Mouse (Mus musculus) intestine, embryonic 14.5 days (tissue): ENCODE results near the gene Cnnm2. TPM values are rescaled to one million over a fixed set of nuclear protein-coding genes. Genes with fewer than 3 reads are reported as not detected.

Experiments
- ATAC-seq: fragments of 200-750 bp; cut with Nextera tagmentation; replicated peaks from 2 replicates; pipeline ENCODE4 v1.8.0; 2017; ENCODE audit warnings: low read depth, moderate number of reproducible peaks, moderate TSS enrichment, moderate library complexity; ENCODE audit not compliant: low FRiP score, low TSS enrichment
- DNase-seq: peaks from one replicate; pipeline ENCODE4 v3.0.0-alpha.2; 2018; ENCODE audit warnings: low spot score
- H3K27ac ChIP-seq: fragments of 300-500 bp; sonication (generic); 2 replicates; pipeline ENCODE4 v1.5.1; 2014; ENCODE audit warnings: low read depth, mild to moderate bottlenecking, control low read depth
- H3K27me3 ChIP-seq: fragments of 300-500 bp; sonication (generic); replicated peaks from 2 replicates; pipeline ENCODE4 v1.6.1; 2014; ENCODE audit warnings: low read length, control low read depth; ENCODE audit not compliant: control insufficient read depth, insufficient read depth
- H3K36me3 ChIP-seq: fragments of 300-500 bp; sonication (generic); 2 replicates; pipeline ENCODE4 v1.6.1; 2014; ENCODE audit warnings: low read length, control low read depth; ENCODE audit not compliant: control insufficient read depth, insufficient read depth
- H3K4me1 ChIP-seq: fragments of 300-500 bp; sonication (generic); replicated peaks from 2 replicates; pipeline ENCODE4 v1.6.1; 2014; ENCODE audit warnings: low read length, control low read depth, mixed read lengths; ENCODE audit not compliant: control insufficient read depth, insufficient read depth
- H3K4me2 ChIP-seq: fragments of 300-500 bp; sonication (generic); 2 replicates; pipeline ENCODE4 v1.6.1; 2014; ENCODE audit warnings: low read length
- H3K4me3 ChIP-seq: fragments of 300-500 bp; sonication (generic); 2 replicates; pipeline ENCODE4 v1.5.1; 2014; ENCODE audit warnings: low read depth, low read length, control low read depth, mixed read lengths
- H3K9ac ChIP-seq: fragments of 300-500 bp; sonication (generic); 2 replicates; pipeline ENCODE4 v1.6.1; 2014; ENCODE audit warnings: mild to moderate bottlenecking, low read length
- H3K9me3 ChIP-seq: fragments of 300-500 bp; sonication (generic); 2 replicates; pipeline ENCODE4 v1.6.1; 2016; ENCODE audit warnings: low read length, control low read depth; ENCODE audit not compliant: control insufficient read depth
- WGBS: fragments of 180-500 bp; shearing (Covaris S2); extraction: QIAGEN DNeasy Blood & Tissue Kit; methylation state at CpG from one replicate; pipeline ENCODE4 v1.1.7; 2014; 5-methylcytosine and 5-hydroxymethylcytosine counted together
- polyA plus RNA-seq: library from polyadenylated mRNA; unstranded; fragments of >200 nt; fragmentation: Nextera tagmentation; extraction: Ambion mirVana; gene quantifications from 2 replicates; pipeline ENCODE4 v1.2.1, GENCODE M21; 2014

The Cnnm2 gene
- polyA plus RNA-seq, 1 experiment from 2014 or later: 2.2 TPM

GRCm38 (mm10) chr19:46905383-46905782 lies 144.0 kb downstream of the Cnnm2 start:
- H3K4me3 ChIP-seq: no peak overlapping the region
- H3K4me2 ChIP-seq: no peak overlapping the region
- DNase-seq: no peak
- H3K9me3 ChIP-seq: no peaks in the 10 kb centered on the region
- H3K4me1 ChIP-seq: no peaks in the 10 kb centered on the region
- H3K36me3 ChIP-seq: no peaks in the 10 kb centered on the region
- H3K27ac ChIP-seq: no peak overlapping the region
- H3K9ac ChIP-seq: no peak overlapping the region
- no peaks in the 10 kb centered on the region for H3K27me3 ChIP-seq
- no peak for ATAC-seq

- WGBS: 81% methylated on average over 4 of the region's 4 CpGs
- ATAC-seq (no peak), DNase-seq (no peak)
- Histone ChIP-seq H3K27me3 (no peaks in the 10 kb centered on the region), H3K9me3 (no peaks in the 10 kb centered on the region), H3K4me2 (no peak overlapping the region), H3K36me3 (no peaks in the 10 kb centered on the region), H3K4me3 (no peak overlapping the region), H3K4me1 (no peaks in the 10 kb centered on the region), H3K9ac (no peak overlapping the region), H3K27ac (no peak overlapping the region)
Observed at GRCm38 (mm10) chr19:46905971-46906370, 144.6 kb downstream of the Cnnm2 start.

- Histone ChIP-seq H3K4me2 (no peak overlapping the region), H3K4me1 (no peaks in the 10 kb centered on the region), H3K27me3 (no peaks in the 10 kb centered on the region), H3K36me3 (no peaks in the 10 kb centered on the region), H3K9ac (no peak overlapping the region), H3K9me3 (no peaks in the 10 kb centered on the region), H3K27ac (no peak overlapping the region), H3K4me3 (no peak overlapping the region)
- 89% methylated on average over 5 of the region's 5 CpGs for WGBS
- DNase-seq (no peak), ATAC-seq (no peak)
Observed at GRCm38 (mm10) chr19:46908207-46908606, 146.8 kb downstream of the Cnnm2 start.

- Histone ChIP-seq H3K9ac (no peak overlapping the region), H3K4me1 (no peaks in the 10 kb centered on the region), H3K27ac (no peak overlapping the region), H3K27me3 (no peaks in the 10 kb centered on the region), H3K4me2 (no peak overlapping the region), H3K4me3 (no peak overlapping the region), H3K9me3 (no peaks in the 10 kb centered on the region), H3K36me3 (no peaks in the 10 kb centered on the region)
- DNase-seq (no peak), ATAC-seq (no peak)
- 85% methylated on average over 4 of the region's 4 CpGs for WGBS
Observed at GRCm38 (mm10) chr19:46908977-46909376, 147.6 kb downstream of the Cnnm2 start.

DNA sequence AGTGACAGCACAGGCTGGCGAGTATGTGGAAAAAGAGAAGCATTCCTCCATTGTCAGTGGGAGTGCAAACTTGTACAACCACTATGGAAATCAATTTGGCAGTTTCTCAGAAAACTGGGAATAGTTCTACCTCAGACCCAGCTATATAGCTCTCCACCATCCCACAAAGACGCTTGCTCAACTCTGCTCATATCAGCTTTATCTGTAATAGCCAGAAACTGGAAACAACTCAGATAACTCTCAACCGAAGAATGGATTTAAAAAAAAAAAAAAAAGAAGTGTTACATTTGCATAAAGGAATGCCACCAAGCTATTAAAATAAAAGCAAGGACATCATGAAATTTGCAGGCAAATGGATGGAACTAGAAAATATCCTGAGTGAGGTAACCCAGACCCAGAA lies 150.1 kb downstream of the Cnnm2 start:
- no peak overlapping the region for H3K9ac ChIP-seq
- no peak overlapping the region for H3K4me3 ChIP-seq
- no peaks in the 10 kb centered on the region for H3K27me3 ChIP-seq
- DNase-seq (no peak), ATAC-seq (no peak)
- no peaks in the 10 kb centered on the region; the same call in 1 of the 2 replicates for H3K36me3 ChIP-seq
- no peaks in the 10 kb centered on the region for H3K9me3 ChIP-seq
- H3K4me1 ChIP-seq: no peaks in the 10 kb centered on the region
- H3K27ac ChIP-seq: no peak overlapping the region
- WGBS: 80% methylated on average over 3 of the region's 3 CpGs
- H3K4me2 ChIP-seq: no peak overlapping the region

DNA sequence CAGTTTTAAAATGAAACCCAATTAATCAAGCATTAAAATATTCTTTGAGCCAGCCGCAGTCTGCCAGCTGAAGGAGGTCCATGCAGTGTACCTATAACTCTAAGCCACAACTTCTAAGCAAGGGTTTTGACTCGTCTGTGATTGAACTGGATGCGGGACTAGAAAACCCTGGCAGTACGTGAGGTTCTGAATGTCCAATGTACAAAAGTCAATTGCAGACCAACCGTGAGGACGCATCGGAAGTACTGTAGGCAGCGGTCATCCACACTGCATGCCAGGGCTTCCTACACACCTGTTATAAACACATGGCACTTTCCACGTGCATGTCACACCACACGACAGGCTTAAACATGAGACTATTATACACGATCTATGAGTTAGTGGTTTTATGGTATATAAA lies 152.2 kb downstream of the Cnnm2 start:
- Histone ChIP-seq H3K27me3 (no peaks in the 10 kb centered on the region), H3K27ac (no peak overlapping the region), H3K9me3 (no peaks in the 10 kb centered on the region), H3K4me3 (no peak overlapping the region), H3K4me2 (no peak overlapping the region), H3K9ac (no peak overlapping the region), H3K36me3 (no peaks in the 10 kb centered on the region; the same call in 1 of the 2 replicates), H3K4me1 (no peaks in the 10 kb centered on the region)
- ATAC-seq (no peak), DNase-seq (no peak)
- WGBS: 94% methylated on average over 11 of the region's 11 CpGs

- no peaks in the 10 kb centered on the region for H3K4me1 ChIP-seq
- 71% methylated on average over 9 of the region's 9 CpGs for WGBS
- DNase-seq (no peak), ATAC-seq (no peak)
- H3K27ac ChIP-seq: no peak overlapping the region
- no peak overlapping the region for H3K4me2 ChIP-seq
- no peak overlapping the region for H3K4me3 ChIP-seq
- H3K36me3 ChIP-seq: no peaks in the 10 kb centered on the region; the same call in 1 of the 2 replicates
- H3K27me3 ChIP-seq: no peaks in the 10 kb centered on the region
- H3K9me3 ChIP-seq: no peaks in the 10 kb centered on the region
- no peak overlapping the region for H3K9ac ChIP-seq
Observed at GRCm38 (mm10) chr19:46915406-46916080, 154.1 kb downstream of the Cnnm2 start.

DNA sequence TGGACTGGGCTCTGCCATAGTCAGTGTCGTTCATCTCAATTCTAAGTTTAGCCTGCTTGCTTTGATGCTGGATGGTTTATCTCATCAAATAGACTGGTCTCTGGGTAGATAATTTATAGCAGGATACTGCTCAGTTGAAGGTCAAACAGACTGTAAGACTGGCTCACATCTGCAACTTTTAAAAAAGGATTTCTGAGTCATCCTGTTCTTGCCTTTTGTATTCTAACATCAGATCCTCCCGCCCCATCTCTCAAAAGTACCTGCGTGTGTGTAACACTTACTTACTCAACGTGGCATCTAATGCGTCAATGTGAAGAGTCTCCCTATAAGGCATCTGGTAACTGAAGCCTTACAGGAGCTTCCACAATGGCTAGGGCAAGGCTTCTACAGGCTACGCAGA lies 159.2 kb downstream of the Cnnm2 start:
- no peaks in the 10 kb centered on the region for H3K9me3 ChIP-seq
- peaks cover 11% of the 10 kb centered on the region; the same call in 1 of the 2 replicates for H3K36me3 ChIP-seq
- H3K4me1 ChIP-seq: no peaks in the 10 kb centered on the region
- 76% methylated on average over 6 of the region's 6 CpGs for WGBS
- no peak overlapping the region for H3K27ac ChIP-seq
- H3K4me3 ChIP-seq: no peak overlapping the region
- no peak overlapping the region for H3K9ac ChIP-seq
- no peak overlapping the region for H3K4me2 ChIP-seq
- no peaks in the 10 kb centered on the region for H3K27me3 ChIP-seq
- no peak for DNase-seq
- ATAC-seq: no peak

DNA sequence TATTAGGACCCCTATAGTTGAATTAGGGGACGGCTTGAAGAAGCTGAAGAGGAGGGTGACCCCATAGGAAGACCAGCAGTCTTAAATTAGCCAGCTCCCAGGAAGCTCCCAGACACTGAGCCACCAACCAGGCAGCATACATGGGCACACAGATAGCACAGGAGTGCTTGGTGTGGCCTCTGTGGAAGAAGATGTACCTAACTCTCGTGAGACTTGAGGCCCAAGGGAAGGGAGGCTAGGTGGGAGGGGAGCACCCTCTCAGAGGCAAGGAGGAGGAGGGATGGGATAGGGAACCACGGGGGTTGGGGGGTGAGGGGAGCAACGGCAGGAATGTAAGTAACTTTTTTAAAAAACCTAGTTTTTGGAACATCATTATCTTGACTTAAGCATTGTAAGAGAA lies 165.0 kb downstream of the Cnnm2 start:
- DNase-seq: no peak
- no peak overlapping the region for H3K4me2 ChIP-seq
- H3K27ac ChIP-seq: no peak overlapping the region
- no peaks in the 10 kb centered on the region for H3K27me3 ChIP-seq
- no peaks in the 10 kb centered on the region for H3K9me3 ChIP-seq
- WGBS: 50% methylated on average over 4 of the region's 4 CpGs
- peaks cover 6% of the 10 kb centered on the region; the same call in 1 of the 2 replicates for H3K4me1 ChIP-seq
- H3K36me3 ChIP-seq: peaks cover 11% of the 10 kb centered on the region; the same call in 1 of the 2 replicates
- H3K4me3 ChIP-seq: no peak overlapping the region
- ATAC-seq: no peak
- no peak overlapping the region for H3K9ac ChIP-seq
